Mouse (Mus musculus): ENCODE data around the gene Fads3.

DNA sequence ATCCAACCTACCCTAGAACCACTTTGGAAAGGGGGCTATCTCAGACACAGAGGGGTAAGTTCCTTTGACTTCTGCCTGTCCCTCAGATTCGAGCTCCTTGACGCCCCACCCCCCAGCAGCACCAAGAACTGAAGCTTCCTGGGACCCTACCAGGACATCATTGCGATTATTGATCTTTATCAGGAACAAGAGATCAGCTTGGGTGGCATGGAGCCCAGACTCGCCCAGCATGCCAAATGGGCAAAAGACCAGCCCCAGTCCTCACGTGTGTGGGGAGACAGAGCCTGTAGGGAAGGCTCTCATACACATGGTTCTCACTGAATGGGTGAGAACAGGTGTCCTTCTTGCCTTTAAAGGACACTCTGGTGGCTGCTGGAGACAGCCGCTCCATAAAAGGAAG, 62.9 kb downstream of the Fads3 start:
- TF ChIP-seq CTCF (IDR thresholded peaks at IDR 0.05; ENCODE audit: low read depth) (no peak), EP300 (IDR thresholded peaks at IDR 0.05; ENCODE audit: low read depth) (no peak)

Measured in heart, postnatal 0 days (tissue).